Mouse (Mus musculus) forebrain, embryonic 14.5 days (tissue): ENCODE measurements around the gene Pdlim1. TPM values are rescaled to one million over a fixed set of nuclear protein-coding genes. Genes with fewer than 3 reads are reported as not detected.
A peak's percentile ranks its signal among the peaks of the same experiment; 100 is the strongest.

Experiments
- ATAC-seq: fragments of 200-750 bp; cut with Nextera tagmentation; 2 replicates; pipeline ENCODE4 v1.8.0; 2017; ENCODE audit warnings: mild to moderate bottlenecking, moderate library complexity
- DNase-seq: peaks from one replicate; pipeline ENCODE4 v3.0.0-alpha.2; 2015; ENCODE audit warnings: low spot score
- H3K27ac ChIP-seq: fragments of 300-500 bp; sonication (generic); 2 replicates; pipeline ENCODE4 v1.5.1; 2014; ENCODE audit warnings: low read depth, mild to moderate bottlenecking, control low read depth, low read length, moderate library complexity
- H3K27me3 ChIP-seq: fragments of 300-500 bp; sonication (generic); replicated peaks from 2 replicates; pipeline ENCODE4 v1.6.1; 2014; ENCODE audit warnings: low read length, control low read depth, mixed read lengths; ENCODE audit not compliant: control insufficient read depth, insufficient read depth
- H3K36me3 ChIP-seq: fragments of 300-500 bp; sonication (generic); 2 replicates; pipeline ENCODE4 v1.6.1; 2014; ENCODE audit warnings: low read length, control low read depth; ENCODE audit not compliant: control insufficient read depth, insufficient read depth
- H3K4me1 ChIP-seq: fragments of 300-500 bp; sonication (generic); 2 replicates; pipeline ENCODE4 v1.6.1; 2014; ENCODE audit warnings: antibody characterized with exemption, low read length, control low read depth; ENCODE audit not compliant: control insufficient read depth, insufficient read depth
- H3K4me2 ChIP-seq: fragments of 300-500 bp; sonication (generic); 2 replicates; pipeline ENCODE4 v1.6.1; 2014; ENCODE audit warnings: mild to moderate bottlenecking, control low read depth, low read length
- H3K4me3 ChIP-seq: fragments of 300-500 bp; sonication (generic); 2 replicates; pipeline ENCODE4 v1.5.1; 2014; ENCODE audit warnings: low read depth, low read length, control low read depth
- H3K9ac ChIP-seq: fragments of 300-500 bp; sonication (generic); 2 replicates; pipeline ENCODE4 v1.6.1; 2014; ENCODE audit warnings: mild to moderate bottlenecking, low read length, control low read depth, moderate library complexity
- H3K9me3 ChIP-seq: fragments of 300-500 bp; sonication (generic); replicated peaks from 2 replicates; pipeline ENCODE4 v1.6.1; 2016; ENCODE audit warnings: low read length, control low read depth, mixed read lengths; ENCODE audit not compliant: control insufficient read depth
- WGBS: fragments of 180-500 bp; shearing (Covaris S2); extraction: QIAGEN DNeasy Blood & Tissue Kit; methylation state at CpG from one replicate; pipeline ENCODE4 v1.1.7; 2014; 5-methylcytosine and 5-hydroxymethylcytosine counted together
- polyA plus RNA-seq: library from polyadenylated mRNA; unstranded; fragments of >200 nt; fragmentation: Nextera tagmentation; extraction: Ambion mirVana; gene quantifications from 2 replicates; pipeline ENCODE4 v1.2.1, GENCODE M21; 2014

Gene Pdlim1
- polyA plus RNA-seq, 1 experiment from 2014 or later = 30.1 TPM

GRCm38 (mm10) chr19:40275401-40276188 lies 4.0 kb upstream of the Pdlim1 start:
- H3K4me2 ChIP-seq = no peak overlapping the region
- peaks cover 6% of the 10 kb centered on the region; the same call in 1 of the 2 replicates for H3K27me3 ChIP-seq
- H3K27ac ChIP-seq = no peak overlapping the region
- H3K9ac ChIP-seq = no peak overlapping the region
- no peak for ATAC-seq
- H3K4me1 ChIP-seq = no peaks in the 10 kb centered on the region; the same call in 1 of the 2 replicates
- H3K4me3 ChIP-seq = no peak overlapping the region
- WGBS = 91% methylated on average over 14 of the region's 14 CpGs
- no peak for DNase-seq
- H3K36me3 ChIP-seq = no peaks in the 10 kb centered on the region
- no peaks in the 10 kb centered on the region for H3K9me3 ChIP-seq

- H3K4me3 ChIP-seq = no peak overlapping the region
- ATAC-seq (no peak), DNase-seq (no peak)
- no peaks in the 10 kb centered on the region; the same call in 1 of the 2 replicates for H3K4me1 ChIP-seq
- no peaks in the 10 kb centered on the region for H3K9me3 ChIP-seq
- no peak overlapping the region for H3K27ac ChIP-seq
- peaks cover 10% of the 10 kb centered on the region; the same call in 1 of the 2 replicates for H3K27me3 ChIP-seq
- no peak overlapping the region for H3K9ac ChIP-seq
- H3K4me2 ChIP-seq = no peak overlapping the region
- 10% methylated on average over 13 of the region's 13 CpGs for WGBS
- H3K36me3 ChIP-seq = no peaks in the 10 kb centered on the region
Measured at GRCm38 (mm10) chr19:40272674-40273073, 1.0 kb upstream of the Pdlim1 start.

- ATAC-seq (peak; percentile 43), DNase-seq (peak; percentile 35)
- Histone ChIP-seq H3K27me3 (peaks cover 10% of the 10 kb centered on the region; the same call in 1 of the 2 replicates), H3K4me2 (peak overlapping the region; percentile 95), H3K9me3 (no peaks in the 10 kb centered on the region), H3K4me3 (peak overlapping the region; percentile 54), H3K27ac (no peak overlapping the region), H3K36me3 (no peaks in the 10 kb centered on the region), H3K4me1 (no peaks in the 10 kb centered on the region; the same call in 1 of the 2 replicates), H3K9ac (peak overlapping the region; percentile 59)
- 8% methylated on average over 58 of the region's 63 CpGs for WGBS
Measured at GRCm38 (mm10) chr19:40270351-40271307, 1.0 kb downstream of the Pdlim1 start.

- Histone ChIP-seq H3K4me2 (no peak overlapping the region; the same call in 1 of the 2 replicates), H3K27me3 (peaks cover 10% of the 10 kb centered on the region; the same call in 1 of the 2 replicates), H3K4me1 (no peaks in the 10 kb centered on the region; the same call in 1 of the 2 replicates), H3K36me3 (no peaks in the 10 kb centered on the region), H3K27ac (no peak overlapping the region), H3K4me3 (peak overlapping the region; percentile 54; the same call in 1 of the 2 replicates), H3K9me3 (no peaks in the 10 kb centered on the region), H3K9ac (no peak overlapping the region)
- ATAC-seq (peak; percentile 42; the same call in 1 of the 2 replicates), DNase-seq (peak; percentile 44)
- WGBS = 32% methylated on average over 5 of the region's 5 CpGs
Measured at GRCm38 (mm10) chr19:40269526-40269925, 2.1 kb downstream of the Pdlim1 start.

GRCm38 (mm10) chr19:40268493-40268892 lies 3.1 kb downstream of the Pdlim1 start:
- Histone ChIP-seq H3K4me2 (no peak overlapping the region), H3K27me3 (peaks cover 10% of the 10 kb centered on the region; the same call in 1 of the 2 replicates), H3K36me3 (no peaks in the 10 kb centered on the region), H3K27ac (no peak overlapping the region), H3K9me3 (no peaks in the 10 kb centered on the region), H3K4me3 (no peak overlapping the region), H3K4me1 (no peaks in the 10 kb centered on the region; the same call in 1 of the 2 replicates), H3K9ac (no peak overlapping the region)
- WGBS = 90% methylated on average over 3 of the region's 3 CpGs
- DNase-seq (no peak), ATAC-seq (no peak)

- ATAC-seq = no peak
- H3K4me1 ChIP-seq = no peaks in the 10 kb centered on the region; the same call in 1 of the 2 replicates
- no peak overlapping the region for H3K4me3 ChIP-seq
- H3K27me3 ChIP-seq = peaks cover 10% of the 10 kb centered on the region; the same call in 1 of the 2 replicates
- 95% methylated on average over 1 of the region's 1 CpGs for WGBS
- H3K4me2 ChIP-seq = no peak overlapping the region
- H3K36me3 ChIP-seq = no peaks in the 10 kb centered on the region
- H3K9ac ChIP-seq = no peak overlapping the region
- H3K9me3 ChIP-seq = no peaks in the 10 kb centered on the region
- DNase-seq = no peak
- no peak overlapping the region for H3K27ac ChIP-seq
Measured at GRCm38 (mm10) chr19:40267380-40267779, 4.3 kb downstream of the Pdlim1 start.

- no peak for DNase-seq
- Histone ChIP-seq H3K27me3 (no peaks in the 10 kb centered on the region), H3K9ac (no peak overlapping the region), H3K4me1 (no peaks in the 10 kb centered on the region), H3K4me2 (no peak overlapping the region), H3K36me3 (no peaks in the 10 kb centered on the region), H3K9me3 (no peaks in the 10 kb centered on the region), H3K27ac (no peak overlapping the region), H3K4me3 (no peak overlapping the region)
- 100% methylated on average over 1 of the region's 1 CpGs for WGBS
- ATAC-seq = no peak
Measured at GRCm38 (mm10) chr19:40259485-40259884, 12.2 kb downstream of the Pdlim1 start.

- Histone ChIP-seq H3K4me1 (no peaks in the 10 kb centered on the region), H3K27ac (no peak overlapping the region), H3K4me2 (no peak overlapping the region), H3K9ac (no peak overlapping the region), H3K4me3 (no peak overlapping the region), H3K9me3 (no peaks in the 10 kb centered on the region), H3K36me3 (no peaks in the 10 kb centered on the region), H3K27me3 (no peaks in the 10 kb centered on the region)
- DNase-seq (no peak), ATAC-seq (no peak)
- WGBS = 80% methylated on average over 4 of the region's 4 CpGs
Measured at GRCm38 (mm10) chr19:40257396-40257795, 14.2 kb downstream of the Pdlim1 start.
